Mouse (Mus musculus) C2C12 (cell line): ENCODE measurements at regions not wholly inside any gene's neighbourhood (a gene's known extent, or its start where the extent isn't known, plus 50 kb on each side); places are given as distances from the start of the nearest gene placed in this dataset.

Experiments
- CEBPB ChIP-seq: IDR thresholded peaks from one replicate; pipeline ENCODE4 v1.6.1; 2011; ENCODE audit warnings: low read depth, mild to moderate bottlenecking, control low read depth, moderate library complexity
- CTCF ChIP-seq: IDR thresholded peaks from one replicate; pipeline ENCODE4 v1.5.1; 2011; ENCODE audit not compliant: control insufficient read depth, insufficient read depth, insufficient read length
- FOSL1 ChIP-seq: IDR thresholded peaks from one replicate; pipeline ENCODE4 v1.8.0; 2011; ENCODE audit warnings: mild to moderate bottlenecking, low read length; ENCODE audit not compliant: poor library complexity, insufficient read depth, severe bottlenecking
- MYOD1 ChIP-seq: IDR thresholded peaks from one replicate; pipeline ENCODE4 v1.6.1; 2011; ENCODE audit warnings: low read depth; ENCODE audit not compliant: control insufficient read depth, insufficient read length
- USF1 ChIP-seq: IDR thresholded peaks from one replicate; pipeline ENCODE4 v1.6.1; 2011; ENCODE audit warnings: low read depth, mild to moderate bottlenecking, control low read depth, moderate library complexity

DNA sequence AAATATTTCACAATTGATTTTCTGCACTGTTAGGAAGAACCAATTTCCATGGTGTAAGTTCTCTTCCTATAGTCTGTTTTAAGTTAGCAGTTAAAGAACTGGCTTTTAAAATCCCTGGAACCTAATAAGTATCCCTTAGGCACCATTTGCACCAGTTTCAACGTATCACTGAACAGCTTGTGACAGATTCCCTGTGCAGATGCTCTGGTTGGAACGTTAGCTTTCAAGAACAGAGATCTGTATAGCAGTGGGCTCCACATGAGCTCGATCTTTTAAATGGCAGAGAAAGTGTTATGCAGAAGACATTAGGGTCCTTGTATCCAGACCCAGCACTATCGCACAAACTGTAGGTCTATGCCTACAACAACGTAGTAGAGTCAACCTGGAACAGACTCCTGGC, 52.6 kb upstream of the Aco1 start:
- TF ChIP-seq CTCF, result no peak
- TF ChIP-seq CEBPB, result no peak
- no peak for TF ChIP-seq USF1
- TF ChIP-seq MYOD1, result no peak
- TF ChIP-seq FOSL1, result no peak
